Comparison of ENCODE assay signal across 28 mouse cellular contexts in genomic region chr3:105888961-105889360, GRCm38 (mm10). TPM values are rescaled to one million over a fixed set of nuclear protein-coding genes. Genes with fewer than 3 reads are reported as not detected.
DNase-seq lines count a peak whose midpoint lies in the region; ATAC-seq and TF ChIP-seq lines count a peak whose summit lies in the region.
"Had no signal": no experiment of that assay in that cellular context is flagged by ENCODE, and none has a peak within 500 bp of the region (broad histone marks: within the 10 kb centered on the region; RNA-seq: fewer than 3 reads in every experiment).

No protein-coding gene starts in this region.

- WGBS in intestine, embryonic 14.5 days: 85% methylated on average over 3 of the region's 3 CpGs
- WGBS in intestine, postnatal 0 days: 82% methylated on average over 3 of the region's 3 CpGs
- 81% methylated on average over 3 of the region's 3 CpGs for WGBS in liver, postnatal 0 days (ENCODE audit: insufficient replicate concordance)
- WGBS in liver, embryonic 11.5 days: 74% methylated on average over 3 of the region's 3 CpGs

- no peak overlapping the region for H3K9ac ChIP-seq in intestine, embryonic 14.5 days (ENCODE audit: low read length)
- H3K9ac ChIP-seq in intestine, postnatal 0 days (ENCODE audit: low read depth, low read length): no peak overlapping the region
- H3K9ac ChIP-seq in liver, postnatal 0 days (replicated peaks): no peak overlapping the region
- H3K9ac ChIP-seq in liver, embryonic 11.5 days (ENCODE audit: low read depth, low read length): no peak overlapping the region
- H3K9ac ChIP-seq: embryonic facial prominence, embryonic 13.5 days; embryonic facial prominence, embryonic 15.5 days; forebrain, embryonic 12.5 days had no signal

- no peaks in the 10 kb centered on the region for H3K36me3 ChIP-seq in intestine, embryonic 14.5 days (ENCODE audit: control insufficient read depth, insufficient read depth, low read length)
- no peaks in the 10 kb centered on the region for H3K36me3 ChIP-seq in intestine, postnatal 0 days (ENCODE audit: control insufficient read depth, insufficient read depth)
- no peaks in the 10 kb centered on the region for H3K36me3 ChIP-seq in liver, postnatal 0 days (replicated peaks; ENCODE audit: insufficient read depth, low read length)
- H3K36me3 ChIP-seq in liver, embryonic 11.5 days (ENCODE audit: control insufficient read depth, insufficient read depth, low read length): no peaks in the 10 kb centered on the region
- H3K36me3 ChIP-seq: embryonic facial prominence, embryonic 13.5 days; embryonic facial prominence, embryonic 15.5 days; forebrain, embryonic 10.5 days; forebrain, embryonic 12.5 days had no signal

- ATAC-seq in intestine, embryonic 14.5 days (replicated peaks; ENCODE audit: low FRiP score, low TSS enrichment, low read depth): no peak
- ATAC-seq in intestine, postnatal 0 days: no peak
- no peak for ATAC-seq in liver, postnatal 0 days
- no peak for ATAC-seq in liver, embryonic 11.5 days (replicated peaks; ENCODE audit: low FRiP score)
- ATAC-seq: forebrain, embryonic 14.5 days had no signal

- peaks cover 11% of the 10 kb centered on the region for H3K4me1 ChIP-seq in intestine, embryonic 14.5 days (replicated peaks; ENCODE audit: control insufficient read depth, insufficient read depth, low read length)
- H3K4me1 ChIP-seq in intestine, postnatal 0 days (replicated peaks; ENCODE audit: control insufficient read depth, insufficient read depth, low read length): peaks cover 5% of the 10 kb centered on the region; the same call in 1 of the 2 replicates
- peaks cover 26% of the 10 kb centered on the region for H3K4me1 ChIP-seq in liver, postnatal 0 days (ENCODE audit: insufficient read depth)
- peaks cover 24% of the 10 kb centered on the region for H3K4me1 ChIP-seq in liver, embryonic 11.5 days (replicated peaks; ENCODE audit: control insufficient read depth, insufficient read depth, low read length)
- H3K4me1 ChIP-seq: forebrain, embryonic 12.5 days had no signal

- H3K9me3 ChIP-seq in intestine, embryonic 14.5 days (ENCODE audit: control insufficient read depth, low read length): no peaks in the 10 kb centered on the region
- no peaks in the 10 kb centered on the region for H3K9me3 ChIP-seq in intestine, postnatal 0 days (ENCODE audit: control insufficient read depth)
- H3K9me3 ChIP-seq in liver, postnatal 0 days (ENCODE audit: low read length): no peaks in the 10 kb centered on the region
- H3K9me3 ChIP-seq in liver, embryonic 11.5 days (ENCODE audit: control insufficient read depth, low read length): no peaks in the 10 kb centered on the region
- H3K9me3 ChIP-seq: embryonic facial prominence, embryonic 13.5 days; embryonic facial prominence, embryonic 15.5 days; forebrain, embryonic 10.5 days; forebrain, embryonic 12.5 days had no signal

- TF ChIP-seq EP300 in liver, postnatal 0 days (IDR thresholded peaks at IDR 0.05; ENCODE audit: low read depth): no peak

- H3K4me2 ChIP-seq in intestine, embryonic 14.5 days (ENCODE audit: low read length): no peak overlapping the region
- no peak overlapping the region for H3K4me2 ChIP-seq in intestine, postnatal 0 days (replicated peaks; ENCODE audit: low read depth)
- no peak overlapping the region for H3K4me2 ChIP-seq in liver, postnatal 0 days (ENCODE audit: low read depth, low read length)
- no peak overlapping the region for H3K4me2 ChIP-seq in liver, embryonic 11.5 days
- H3K4me2 ChIP-seq: embryonic facial prominence, embryonic 13.5 days; embryonic facial prominence, embryonic 15.5 days; forebrain, embryonic 12.5 days had no signal

- peak; percentile 52 for DNase-seq in heart, adult 11 months
- DNase-seq in heart, postnatal 10 days: no peak
- peak; percentile 4 for DNase-seq in intestine, embryonic 14.5 days (ENCODE audit: low spot score)
- DNase-seq in liver, postnatal 0 days: peak; percentile 7
- DNase-seq in liver, embryonic 11.5 days (ENCODE audit: low spot score): no peak
- peak; percentile 7 for DNase-seq in urinary bladder, adult 2 months (ENCODE audit: low spot score)
- DNase-seq in urinary bladder, postnatal 36 days (ENCODE audit: low spot score in 2 of 2): no peak
- DNase-seq: adrenal gland, adult 2 months; adrenal gland, postnatal 10 days; adrenal gland, postnatal 25 days; cerebellum, adult 11 months; cerebellum, adult 18-20 months; cerebellum, adult 8-10 months; cerebellum, adult 9-11 months; cerebellum, postnatal 14 days; cerebellum, postnatal 36 days; embryo, embryonic 11 days had no signal

- no peak for TF ChIP-seq CTCF in intestine, postnatal 0 days (IDR thresholded peaks at IDR 0.05; ENCODE audit: low read depth)
- no peak for TF ChIP-seq CTCF in liver, postnatal 0 days (IDR thresholded peaks at IDR 0.05; ENCODE audit: low read depth)

- no peak overlapping the region for H3K4me3 ChIP-seq in intestine, embryonic 14.5 days (ENCODE audit: low read depth, low read length)
- H3K4me3 ChIP-seq in intestine, postnatal 0 days (ENCODE audit: low read depth, low read length): no peak overlapping the region
- no peak overlapping the region for H3K4me3 ChIP-seq in liver, postnatal 0 days (ENCODE audit: low read depth, low read length)
- H3K4me3 ChIP-seq in liver, embryonic 11.5 days (ENCODE audit: low read depth, low read length): no peak overlapping the region
- H3K4me3 ChIP-seq: embryonic facial prominence, embryonic 13.5 days; embryonic facial prominence, embryonic 15.5 days; erythroblast, embryonic 14.5 days; forebrain, embryonic 10.5 days; forebrain, embryonic 12.5 days had no signal

- intact Hi-C loops in heart, postnatal 10 days (cut with DNase I): no loop called here

- H3K27ac ChIP-seq in intestine, embryonic 14.5 days (ENCODE audit: low read depth): no peak overlapping the region
- H3K27ac ChIP-seq in intestine, postnatal 0 days (ENCODE audit: low read depth, low read length): no peak overlapping the region
- H3K27ac ChIP-seq in liver, postnatal 0 days (ENCODE audit: low read depth): no peak overlapping the region
- H3K27ac ChIP-seq in liver, embryonic 11.5 days (ENCODE audit: low read depth, low read length): no peak overlapping the region
- H3K27ac ChIP-seq: embryonic facial prominence, embryonic 13.5 days; embryonic facial prominence, embryonic 15.5 days; forebrain, embryonic 10.5 days; forebrain, embryonic 12.5 days had no signal

- H3K27me3 ChIP-seq in intestine, embryonic 14.5 days (replicated peaks; ENCODE audit: control insufficient read depth, insufficient read depth, low read length): no peaks in the 10 kb centered on the region
- no peaks in the 10 kb centered on the region for H3K27me3 ChIP-seq in intestine, postnatal 0 days (replicated peaks; ENCODE audit: control insufficient read depth, insufficient read depth, low read length)
- no peaks in the 10 kb centered on the region for H3K27me3 ChIP-seq in liver, postnatal 0 days (ENCODE audit: insufficient read depth, low read length)
- no peaks in the 10 kb centered on the region for H3K27me3 ChIP-seq in liver, embryonic 11.5 days (replicated peaks; ENCODE audit: control insufficient read depth, insufficient read depth, low read length)
- H3K27me3 ChIP-seq: embryonic facial prominence, embryonic 13.5 days; embryonic facial prominence, embryonic 15.5 days; forebrain, embryonic 12.5 days had no signal

RNA-seq across cellular contexts. Expression of gene Tmigd3, which starts 18.3 kb away (rescaled TPM):
- total RNA-seq in heart, postnatal 10 days (2021): not detected
- 0.18 TPM in 1 of 2 replicates, not detected in the other for polyA plus RNA-seq in intestine, embryonic 14.5 days (2014; fragmentation: Nextera tagmentation; extraction: Ambion mirVana)
- polyA plus RNA-seq in intestine, postnatal 0 days (2015; fragmentation: Nextera tagmentation; extraction: Ambion mirVana): 0.44 and 0.48 TPM in 2 replicates
- polyA plus RNA-seq in liver, postnatal 0 days (2015; fragmentation: Nextera tagmentation; extraction: Ambion mirVana): 0.13 TPM in 1 of 2 replicates, not detected in the other
- 0.26 and 0.27 TPM in 2 replicates for polyA plus RNA-seq in liver, embryonic 11.5 days (2014; fragmentation: Nextera tagmentation; extraction: Ambion mirVana)
- 0.13 and 0.14 TPM in 2 replicates for polyA plus RNA-seq in urinary bladder, adult 2 months (2012; rRNA removed)
- total RNA-seq: adrenal gland, adult 2 months; adrenal gland, postnatal 25 days; common myeloid progenitor, adult 5-6 weeks; ES-E14 had no signal
- polyA plus RNA-seq: adrenal gland, adult 2 months; C2C12; embryonic facial prominence, embryonic 11.5 days; embryonic facial prominence, embryonic 13.5 days; erythroblast, embryonic 14.5 days; forebrain, embryonic 10.5 days; forebrain, embryonic 12.5 days; forebrain, embryonic 14.5 days had no signal

RNA-seq across cellular contexts. Expression of gene Adora3, which starts 18.3 kb away (rescaled TPM):
- total RNA-seq in heart, postnatal 10 days (2021): under 1 TPM in 1 of 2 experiments, not detected in 1; 0.26 TPM
- 0.17 TPM in 1 of 2 replicates, not detected in the other for polyA plus RNA-seq in intestine, embryonic 14.5 days (2014; fragmentation: Nextera tagmentation; extraction: Ambion mirVana)
- polyA plus RNA-seq in intestine, postnatal 0 days (2015; fragmentation: Nextera tagmentation; extraction: Ambion mirVana): 0.43 TPM in 2 replicates
- 0.62 and 0.92 TPM in 2 replicates for polyA plus RNA-seq in liver, postnatal 0 days (2015; fragmentation: Nextera tagmentation; extraction: Ambion mirVana)
- 0.36 and 0.92 TPM in 2 replicates for polyA plus RNA-seq in liver, embryonic 11.5 days (2014; fragmentation: Nextera tagmentation; extraction: Ambion mirVana)
- 0.41 and 0.53 TPM in 2 replicates for polyA plus RNA-seq in urinary bladder, adult 2 months (2012; rRNA removed)
- total RNA-seq: adrenal gland, postnatal 25 days; ES-E14 had no signal
- polyA plus RNA-seq: C2C12; embryonic facial prominence, embryonic 11.5 days; erythroblast, embryonic 14.5 days had no signal

RNA-seq across cellular contexts. Expression of gene I830077J02Rik, which starts 43.5 kb away (rescaled TPM):
- 1 to 10 TPM in 1 of 2 experiments, under 1 TPM in 1; 0.69 to 1.3 TPM for total RNA-seq in heart, postnatal 10 days (2021)
- polyA plus RNA-seq in intestine, embryonic 14.5 days (2014; fragmentation: Nextera tagmentation; extraction: Ambion mirVana): 1.1 and 1.2 TPM in 2 replicates
- polyA plus RNA-seq in intestine, postnatal 0 days (2015; fragmentation: Nextera tagmentation; extraction: Ambion mirVana): 0.89 and 1.7 TPM in 2 replicates
- 3.9 and 5.4 TPM in 2 replicates for polyA plus RNA-seq in liver, postnatal 0 days (2015; fragmentation: Nextera tagmentation; extraction: Ambion mirVana)
- 5.6 and 5.9 TPM in 2 replicates for polyA plus RNA-seq in liver, embryonic 11.5 days (2014; fragmentation: Nextera tagmentation; extraction: Ambion mirVana)
- 0.58 and 0.78 TPM in 2 replicates for polyA plus RNA-seq in urinary bladder, adult 2 months (2012; rRNA removed)

Comparison
In these comparisons a context has a peak if more than half of its experiments do, and no peak if none do; other contexts are left out.
1. DNase-seq: peak in heart, adult 11 months (single experiment), intestine, embryonic 14.5 days (single experiment), liver, postnatal 0 days (single experiment) and urinary bladder, adult 2 months (single experiment); none in heart, postnatal 10 days (0 of 2), liver, embryonic 11.5 days (single experiment) and urinary bladder, postnatal 36 days (0 of 2).